Mouse (Mus musculus) small intestine, adult 2 months (tissue): Measurements from ENCODE around the gene Dgat2l6.

Experiments used
- CTCF ChIP-seq: fragments of 200-500 bp; IDR thresholded peaks from 2 replicates; pipeline ENCODE4 v1.5.1; 2012; ENCODE audit warnings: low read depth, mild to moderate bottlenecking, control low read depth, inconsistent platforms, low read length, moderate library complexity, mixed read lengths; ENCODE audit not compliant: insufficient replicate concordance, insufficient read length; ENCODE audit errors: extremely low read depth
- POLR2A ChIP-seq: fragments of 200-500 bp; IDR thresholded peaks from 2 replicates; pipeline ENCODE4 v1.6.1; 2012; ENCODE audit warnings: low read depth, mild to moderate bottlenecking, control low read depth, inconsistent platforms, low read length, moderate library complexity

DNA sequence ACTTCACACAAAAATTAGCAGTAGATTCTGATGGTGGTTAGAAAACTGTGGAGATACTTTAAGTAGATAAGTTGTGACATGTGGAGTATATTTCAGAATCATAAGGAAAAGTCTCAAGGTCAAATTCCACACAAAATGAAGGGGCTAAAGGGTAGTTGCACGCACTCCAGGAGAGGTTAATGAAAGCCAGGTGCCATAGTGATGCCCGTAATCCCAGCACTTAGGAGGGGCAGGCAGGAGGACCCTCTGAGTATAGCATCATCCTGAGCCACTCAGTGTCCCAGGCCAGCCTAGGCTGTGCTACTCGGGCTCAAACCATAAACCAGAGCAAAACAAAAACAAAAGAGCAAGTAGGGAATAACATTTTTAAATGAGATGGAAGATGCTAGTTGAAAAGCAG lies 14.7 kb upstream of the Dgat2l6 start:
- TF ChIP-seq CTCF (no peak), POLR2A (no peak)
